Mouse (Mus musculus): Measurements from ENCODE around the gene Slc36a1. TPM values are rescaled to one million over a fixed set of nuclear protein-coding genes. Genes with fewer than 3 reads are reported as not detected.

The Slc36a1 gene
- polyA plus RNA-seq (2015; fragmentation: Nextera tagmentation; extraction: Ambion mirVana): 4.7 and 6.7 TPM in 2 replicates

GRCm38 (mm10) chr11:55204159-55204596 is at the start of gene Slc36a1:
Slc36a1 (plus strand) TSS chr11:55204350.
- peak; percentile 95 for ATAC-seq (ENCODE audit: low FRiP score)
- Histone ChIP-seq H3K27me3 (replicated peaks) (no peaks in the 10 kb centered on the region), H3K4me2 (peak within 1 kb of the TSS; percentile 94), H3K4me1 (peaks cover 25% of the 10 kb centered on the region), H3K27ac (replicated peaks) (peak within 1 kb of the TSS; percentile 74), H3K36me3 (no peaks in the 10 kb centered on the region), H3K9ac (replicated peaks) (peak within 1 kb of the TSS; percentile 89), H3K4me3 (replicated peaks) (peak within 1 kb of the TSS; percentile 96), H3K9me3 (replicated peaks) (no peaks in the 10 kb centered on the region)
- under 1% methylated on average over 31 of the region's 31 CpGs for WGBS

GRCm38 (mm10) chr11:55154398-55155069 is 49.6 kb upstream of the Slc36a1 start:
- WGBS: 70% methylated on average over 3 of the region's 3 CpGs
- ATAC-seq (ENCODE audit: low FRiP score): no peak
- no peaks in the 10 kb centered on the region for H3K4me1 ChIP-seq

GRCm38 (mm10) chr11:55155070-55155421 is 49.1 kb upstream of the Slc36a1 start:
- no peak for ATAC-seq (ENCODE audit: low FRiP score)
- 83% methylated on average over 6 of the region's 6 CpGs for WGBS
- Histone ChIP-seq H3K36me3 (no peaks in the 10 kb centered on the region), H3K4me1 (no peaks in the 10 kb centered on the region), H3K9me3 (replicated peaks) (no peaks in the 10 kb centered on the region), H3K4me2 (no peak overlapping the region), H3K4me3 (replicated peaks) (no peak overlapping the region), H3K9ac (replicated peaks) (no peak overlapping the region), H3K27ac (replicated peaks) (no peak overlapping the region), H3K27me3 (replicated peaks) (no peaks in the 10 kb centered on the region)

More at GRCm38 (mm10) chr11:55154398-55155069, 49.6 kb upstream of the Slc36a1 start:
- H3K27ac ChIP-seq (replicated peaks): no peak overlapping the region
- H3K9me3 ChIP-seq (replicated peaks): no peaks in the 10 kb centered on the region
- no peak overlapping the region for H3K9ac ChIP-seq (replicated peaks)
- no peaks in the 10 kb centered on the region for H3K36me3 ChIP-seq
- no peak overlapping the region for H3K4me3 ChIP-seq (replicated peaks)
- no peak overlapping the region for H3K4me2 ChIP-seq
- no peaks in the 10 kb centered on the region for H3K27me3 ChIP-seq (replicated peaks)

GRCm38 (mm10) chr11:55158785-55159359 is 45.3 kb upstream of the Slc36a1 start:
- ATAC-seq (ENCODE audit: low FRiP score): no peak
- Histone ChIP-seq H3K36me3 (no peaks in the 10 kb centered on the region), H3K4me3 (replicated peaks) (no peak overlapping the region), H3K27me3 (replicated peaks) (no peaks in the 10 kb centered on the region), H3K4me1 (no peaks in the 10 kb centered on the region), H3K27ac (replicated peaks) (no peak overlapping the region), H3K9me3 (replicated peaks) (no peaks in the 10 kb centered on the region), H3K4me2 (no peak overlapping the region), H3K9ac (replicated peaks) (no peak overlapping the region)
- 58% methylated on average over 13 of the region's 13 CpGs for WGBS

GRCm38 (mm10) chr11:55162670-55163069 is 41.5 kb upstream of the Slc36a1 start:
- 56% methylated on average over 9 of the region's 9 CpGs for WGBS

GRCm38 (mm10) chr11:55164723-55165122 is 39.4 kb upstream of the Slc36a1 start:
- no peaks in the 10 kb centered on the region for H3K4me1 ChIP-seq
- H3K27ac ChIP-seq (replicated peaks): no peak overlapping the region
- ATAC-seq (ENCODE audit: low FRiP score): no peak
- H3K36me3 ChIP-seq: no peaks in the 10 kb centered on the region
- no peaks in the 10 kb centered on the region for H3K9me3 ChIP-seq (replicated peaks)
- no peak overlapping the region for H3K4me2 ChIP-seq
- 51% methylated on average over 3 of the region's 3 CpGs for WGBS
- no peaks in the 10 kb centered on the region for H3K27me3 ChIP-seq (replicated peaks)
- H3K4me3 ChIP-seq (replicated peaks): no peak overlapping the region
- no peak overlapping the region for H3K9ac ChIP-seq (replicated peaks)

More at GRCm38 (mm10) chr11:55162670-55163069, 41.5 kb upstream of the Slc36a1 start:
- no peak for ATAC-seq (ENCODE audit: low FRiP score)
- H3K9ac ChIP-seq (replicated peaks): no peak overlapping the region
- H3K4me2 ChIP-seq: no peak overlapping the region
- H3K27me3 ChIP-seq (replicated peaks): no peaks in the 10 kb centered on the region
- no peak overlapping the region for H3K27ac ChIP-seq (replicated peaks)
- no peaks in the 10 kb centered on the region for H3K9me3 ChIP-seq (replicated peaks)
- no peaks in the 10 kb centered on the region for H3K36me3 ChIP-seq
- no peak overlapping the region for H3K4me3 ChIP-seq (replicated peaks)
- no peaks in the 10 kb centered on the region for H3K4me1 ChIP-seq

GRCm38 (mm10) chr11:55165748-55166147 is 38.4 kb upstream of the Slc36a1 start:
- 96% methylated on average over 7 of the region's 7 CpGs for WGBS
- Histone ChIP-seq H3K27me3 (replicated peaks) (no peaks in the 10 kb centered on the region), H3K4me1 (no peaks in the 10 kb centered on the region), H3K4me2 (no peak overlapping the region), H3K27ac (replicated peaks) (no peak overlapping the region), H3K9ac (replicated peaks) (no peak overlapping the region), H3K4me3 (replicated peaks) (no peak overlapping the region), H3K9me3 (replicated peaks) (no peaks in the 10 kb centered on the region), H3K36me3 (no peaks in the 10 kb centered on the region)
- no peak for ATAC-seq (ENCODE audit: low FRiP score)

GRCm38 (mm10) chr11:55168504-55168903 is 35.6 kb upstream of the Slc36a1 start:
- Histone ChIP-seq H3K4me1 (no peaks in the 10 kb centered on the region), H3K27ac (replicated peaks) (no peak overlapping the region), H3K4me2 (no peak overlapping the region), H3K36me3 (no peaks in the 10 kb centered on the region), H3K27me3 (replicated peaks) (no peaks in the 10 kb centered on the region), H3K9ac (replicated peaks) (no peak overlapping the region), H3K4me3 (replicated peaks) (no peak overlapping the region), H3K9me3 (replicated peaks) (no peaks in the 10 kb centered on the region)
- WGBS: 79% methylated on average over 4 of the region's 4 CpGs
- ATAC-seq (ENCODE audit: low FRiP score): no peak

DNA sequence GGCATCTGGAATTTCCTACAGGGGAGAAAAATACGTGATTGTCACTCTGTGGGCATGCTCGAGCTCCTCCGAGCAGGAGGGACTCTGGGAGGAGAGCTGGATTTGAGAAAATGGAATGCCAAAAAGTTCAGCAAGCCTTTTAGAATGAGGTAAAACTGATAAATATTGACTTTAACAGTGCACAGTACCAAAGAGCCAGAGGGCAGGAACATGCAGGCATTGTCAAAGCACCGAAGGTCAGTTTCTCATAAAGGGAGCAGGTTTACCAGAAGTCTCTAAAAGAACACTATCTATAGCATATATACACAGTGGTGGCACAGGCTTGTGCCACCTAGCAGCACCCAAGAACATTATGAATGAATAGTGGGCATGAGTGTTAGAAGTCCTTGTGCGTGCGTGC is 35.2 kb upstream of the Slc36a1 start:
- WGBS: 89% methylated on average over 6 of the region's 6 CpGs
- no peak for ATAC-seq (ENCODE audit: low FRiP score)
- Histone ChIP-seq H3K4me3 (replicated peaks) (no peak overlapping the region), H3K9me3 (replicated peaks) (no peaks in the 10 kb centered on the region), H3K4me1 (no peaks in the 10 kb centered on the region), H3K4me2 (no peak overlapping the region), H3K27ac (replicated peaks) (no peak overlapping the region), H3K27me3 (replicated peaks) (no peaks in the 10 kb centered on the region), H3K9ac (replicated peaks) (no peak overlapping the region), H3K36me3 (no peaks in the 10 kb centered on the region)

DNA sequence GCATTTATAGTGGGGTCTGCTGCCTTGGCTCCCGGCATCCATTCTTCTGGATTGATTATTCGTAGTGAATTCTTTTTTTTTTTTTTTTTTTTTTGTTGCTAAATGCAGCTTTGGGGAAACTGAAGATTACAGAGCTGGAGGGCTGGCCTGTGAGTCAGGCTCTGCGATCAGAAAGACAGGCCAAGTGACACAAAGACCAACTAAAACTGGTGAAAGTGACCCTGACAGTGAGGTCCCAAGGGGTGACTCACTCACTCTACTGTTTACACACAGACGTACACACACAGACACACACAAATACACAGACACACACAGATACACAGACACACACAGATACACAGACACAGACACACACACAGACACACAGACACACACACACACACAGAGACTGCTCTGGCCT is 33.6 kb upstream of the Slc36a1 start:
- no peaks in the 10 kb centered on the region for H3K27me3 ChIP-seq (replicated peaks)
- no peak overlapping the region for H3K9ac ChIP-seq (replicated peaks)
- H3K4me3 ChIP-seq (replicated peaks): no peak overlapping the region
- ATAC-seq (ENCODE audit: low FRiP score): no peak
- H3K27ac ChIP-seq (replicated peaks): no peak overlapping the region
- WGBS: 83% methylated on average over 4 of the region's 4 CpGs
- H3K9me3 ChIP-seq (replicated peaks): no peaks in the 10 kb centered on the region
- no peaks in the 10 kb centered on the region for H3K4me1 ChIP-seq
- H3K36me3 ChIP-seq: no peaks in the 10 kb centered on the region
- H3K4me2 ChIP-seq: no peak overlapping the region

DNA sequence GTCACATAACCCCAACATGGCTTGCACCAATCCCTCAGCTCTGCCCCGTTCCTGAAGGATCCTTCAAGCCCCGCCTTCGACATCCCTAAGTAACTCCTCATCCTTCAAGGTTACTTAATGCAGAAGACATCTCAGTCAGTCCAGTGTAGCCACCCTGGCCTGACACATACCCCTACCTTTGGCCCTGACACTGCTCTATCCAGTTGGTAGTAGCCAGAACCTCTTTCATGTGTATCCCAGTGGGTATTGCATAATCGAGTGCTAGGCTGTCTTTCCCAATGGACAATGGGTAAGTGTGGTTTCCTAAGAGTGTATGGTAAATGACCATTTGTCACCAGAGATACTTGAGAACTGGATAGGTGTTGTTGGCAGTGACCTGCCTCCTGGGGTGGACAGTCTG is 25.3 kb upstream of the Slc36a1 start:
- Histone ChIP-seq H3K4me1 (no peaks in the 10 kb centered on the region), H3K36me3 (no peaks in the 10 kb centered on the region), H3K4me2 (no peak overlapping the region), H3K9ac (replicated peaks) (no peak overlapping the region), H3K9me3 (replicated peaks) (no peaks in the 10 kb centered on the region), H3K4me3 (replicated peaks) (no peak overlapping the region), H3K27ac (replicated peaks) (no peak overlapping the region), H3K27me3 (replicated peaks) (no peaks in the 10 kb centered on the region)
- 91% methylated on average over 4 of the region's 4 CpGs for WGBS
- no peak for ATAC-seq (ENCODE audit: low FRiP score)

DNA sequence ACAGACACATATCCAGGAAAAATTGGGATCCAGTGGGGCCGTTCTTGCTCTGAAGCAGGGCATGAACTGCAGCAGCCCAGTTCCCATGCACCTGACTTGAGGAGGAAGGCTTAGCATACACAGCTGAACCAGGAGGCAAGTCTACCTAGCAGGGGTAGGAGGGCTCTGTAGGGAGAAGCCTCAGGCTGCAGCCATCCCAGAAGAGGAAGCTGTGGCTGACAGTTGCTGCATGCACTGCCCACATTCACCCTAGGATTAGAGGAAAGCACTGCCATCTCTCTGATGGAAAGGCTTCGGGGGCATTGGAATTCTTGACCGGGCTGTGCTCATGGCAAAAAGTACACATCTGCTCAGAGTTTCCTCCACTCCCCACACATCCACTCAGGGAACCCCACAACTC is 24.3 kb upstream of the Slc36a1 start:
- WGBS: 83% methylated on average over 3 of the region's 3 CpGs
- Histone ChIP-seq H3K4me2 (no peak overlapping the region), H3K27me3 (replicated peaks) (no peaks in the 10 kb centered on the region), H3K4me3 (replicated peaks) (no peak overlapping the region), H3K9ac (replicated peaks) (no peak overlapping the region), H3K4me1 (no peaks in the 10 kb centered on the region), H3K36me3 (no peaks in the 10 kb centered on the region), H3K27ac (replicated peaks) (no peak overlapping the region), H3K9me3 (replicated peaks) (no peaks in the 10 kb centered on the region)
- no peak for ATAC-seq (ENCODE audit: low FRiP score)

Data from neural tube, embryonic 15.5 days (tissue).